Mouse (Mus musculus) cortical plate, adult 2 months (tissue): ENCODE data around the gene Acvr1.

Source experiments
- CTCF ChIP-seq: fragments of 200-500 bp; IDR thresholded peaks from 2 replicates; pipeline ENCODE4 v1.5.1; 2011; ENCODE audit warnings: mild to moderate bottlenecking, control low read depth, low read length; ENCODE audit not compliant: insufficient read depth; ENCODE audit errors: extremely low read depth
- POLR2A ChIP-seq: fragments of 200-500 bp; IDR thresholded peaks from 2 replicates; pipeline ENCODE4 v1.6.1; 2011; ENCODE audit warnings: mild to moderate bottlenecking, low read length, control low read depth; ENCODE audit not compliant: insufficient read depth; ENCODE audit errors: extremely low read depth

GRCm38 (mm10) chr2:58488404-58488803 is 78.6 kb downstream of the Acvr1 start:
- TF ChIP-seq POLR2A: no peak
- no peak for TF ChIP-seq CTCF
